Mouse (Mus musculus): Measurements from ENCODE around the gene Crtc1.

Crtc1 gene

GRCm38 (mm10) chr8:70352657-70353151 is 86.7 kb downstream of the Crtc1 start:
- no peak for DNase-seq (ENCODE audit: extremely low read depth, low read depth, low spot score)

- DNase-seq (ENCODE audit: extremely low read depth, low read depth, low spot score), result no peak
Measured at GRCm38 (mm10) chr8:70352000-70352384, 87.4 kb downstream of the Crtc1 start.

GRCm38 (mm10) chr8:70351035-70351999 is 88.1 kb downstream of the Crtc1 start:
- DNase-seq (ENCODE audit: extremely low read depth, low read depth, low spot score), result peak; percentile 13

- peak; percentile 18 for DNase-seq (ENCODE audit: extremely low read depth, low read depth, low spot score)
Measured at GRCm38 (mm10) chr8:70347860-70348420, 91.4 kb downstream of the Crtc1 start.

- no peak for DNase-seq (ENCODE audit: extremely low read depth, low read depth, low spot score)
Measured at GRCm38 (mm10) chr8:70347443-70347842, 91.9 kb downstream of the Crtc1 start.

- DNase-seq (ENCODE audit: extremely low read depth, low read depth, low spot score), result no peak
Measured at GRCm38 (mm10) chr8:70344279-70344678, 95.1 kb downstream of the Crtc1 start.

GRCm38 (mm10) chr8:70343696-70344095 is 95.7 kb downstream of the Crtc1 start:
- DNase-seq (ENCODE audit: extremely low read depth, low read depth, low spot score), result no peak

GRCm38 (mm10) chr8:70343076-70343475 is 96.3 kb downstream of the Crtc1 start:
- no peak for DNase-seq (ENCODE audit: extremely low read depth, low read depth, low spot score)

- no peak for DNase-seq (ENCODE audit: extremely low read depth, low read depth, low spot score)
Measured at GRCm38 (mm10) chr8:70342007-70342406, 97.4 kb downstream of the Crtc1 start.

GRCm38 (mm10) chr8:70340659-70341058 is 98.7 kb downstream of the Crtc1 start:
- no peak for DNase-seq (ENCODE audit: extremely low read depth, low read depth, low spot score)

GRCm38 (mm10) chr8:70338931-70339330 is 100.4 kb downstream of the Crtc1 start:
- DNase-seq (ENCODE audit: extremely low read depth, low read depth, low spot score), result no peak

GRCm38 (mm10) chr8:70332878-70333202 is 106.5 kb downstream of the Crtc1 start:
- no peak for DNase-seq (ENCODE audit: extremely low read depth, low read depth, low spot score)
